Mouse (Mus musculus) T-helper 17 cell (primary cell): ENCODE measurements around the gene Rwdd4a.

ENCODE experiments used
- in situ Hi-C, 2 experiments: fragments of 300-600 bp; cut with MboI, MseI; formaldehyde crosslinking; loops; 1 replicate in 1 of 2; 2 replicates in 1 of 2; pipeline ENCODE4 v1.15.1; 2025; ENCODE audit warnings: high pct_unique_total_duplicates in 2 of 2

The Rwdd4a gene

GRCm38 (mm10) chr8:47570161-47570560 lies 36.7 kb downstream of the Rwdd4a start:
- in situ Hi-C loops = loop anchor here in 1 of 2 experiments (5.0 kb wide), 1 partner anchor 83 kb away; no protein-coding TSS in a partner anchor

DNA sequence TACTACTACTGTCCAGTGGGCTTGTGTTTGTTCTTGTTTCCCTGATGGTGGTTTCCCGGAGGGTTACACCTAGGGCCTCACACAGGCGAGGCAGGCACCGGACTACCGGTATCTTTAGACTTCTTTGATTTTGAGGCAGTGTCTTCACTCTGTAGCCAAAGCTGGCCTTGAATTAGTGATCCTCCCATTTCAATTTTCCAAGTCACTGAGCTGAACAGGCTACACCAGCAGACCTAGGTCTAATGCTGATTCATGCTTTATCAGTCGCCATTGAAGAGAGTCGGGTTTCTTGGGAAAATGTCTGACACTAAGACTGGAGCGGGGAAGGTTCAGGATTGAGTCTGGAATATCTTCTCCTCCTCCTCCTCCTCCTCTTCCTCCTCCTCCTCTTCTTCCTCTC lies 40.0 kb downstream of the Rwdd4a start:
- in situ Hi-C loops = loop anchor here in 1 of 2 experiments (5.0 kb wide), 1 partner anchor 86 kb away; no protein-coding TSS in a partner anchor

GRCm38 (mm10) chr8:47581454-47581853 lies 48.0 kb downstream of the Rwdd4a start:
- in situ Hi-C loops = no loop called here

DNA sequence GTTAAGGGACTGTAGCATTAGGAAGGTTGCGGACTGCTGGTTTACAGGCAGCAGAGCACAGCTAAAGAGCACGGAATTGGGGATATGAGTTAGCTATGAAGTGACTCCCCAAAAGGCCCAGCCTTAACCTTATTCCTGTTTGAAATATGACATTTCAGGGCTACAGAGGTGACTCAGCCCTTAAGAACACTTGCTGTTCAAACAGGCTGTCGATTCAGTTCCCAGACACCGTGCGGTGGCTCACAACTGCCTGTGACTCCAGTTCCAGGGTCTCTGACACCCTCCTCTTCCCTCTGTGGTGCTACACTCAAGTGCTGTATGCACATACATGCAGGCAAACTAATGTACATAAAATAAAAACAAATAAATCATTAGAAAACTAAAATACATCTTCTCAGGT lies 55.2 kb downstream of the Rwdd4a start:
- in situ Hi-C loops = no loop called here

- in situ Hi-C loops = loop anchor here in 1 of 2 experiments (10.0 kb wide), 1 partner anchor 266 kb away; no protein-coding TSS in a partner anchor
Measured at GRCm38 (mm10) chr8:47590400-47590799, 56.9 kb downstream of the Rwdd4a start.

- in situ Hi-C loops = loop anchor here in 1 of 2 experiments (25.0 kb wide), 1 partner anchor 538 kb away; no protein-coding TSS in a partner anchor
Measured at GRCm38 (mm10) chr8:47600664-47601063, 67.2 kb downstream of the Rwdd4a start.
